Mouse (Mus musculus): ENCODE measurements around the gene Slc31a2.

Slc31a2 gene

DNA sequence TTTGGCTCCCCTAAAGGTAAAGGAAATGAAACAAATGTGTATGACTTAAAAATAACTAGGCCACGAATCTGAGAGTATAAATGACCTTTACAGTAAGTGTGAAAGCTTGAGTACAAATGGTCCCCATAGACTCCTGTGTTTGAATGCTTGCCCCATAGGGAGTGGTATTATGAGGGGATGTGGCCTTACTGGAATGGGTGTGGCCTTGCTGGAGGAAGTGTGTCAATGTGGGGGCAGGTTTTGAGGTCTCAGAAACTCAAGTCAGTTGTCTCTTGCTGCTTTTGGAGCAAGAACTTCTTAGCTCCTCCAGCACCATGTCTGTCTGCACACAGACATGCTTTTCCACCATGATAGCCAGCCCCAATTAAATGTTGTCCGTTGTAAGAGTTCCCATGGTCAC is 54.1 kb downstream of the Slc31a2 start:
- no peak for DNase-seq (ENCODE audit: extremely low read depth, low read depth)

DNA sequence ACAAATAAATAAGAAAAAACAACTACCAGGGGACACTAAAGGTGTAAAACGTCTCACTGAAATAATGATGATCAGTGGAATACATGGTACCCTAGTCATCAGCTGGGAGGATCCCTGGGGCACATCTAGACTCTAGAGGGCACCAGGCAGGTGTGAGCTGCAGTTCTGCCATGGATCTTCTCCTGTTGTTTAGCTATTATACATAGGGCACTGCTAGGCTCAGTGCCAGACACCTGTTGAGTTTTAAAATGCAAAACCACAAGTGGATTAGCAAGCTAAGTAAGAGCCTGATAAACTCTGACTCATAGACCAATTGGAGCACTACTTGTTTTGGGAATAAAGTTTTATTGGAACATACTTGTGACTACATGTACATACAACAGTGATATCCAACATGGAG is 55.9 kb downstream of the Slc31a2 start:
- no peak for DNase-seq (ENCODE audit: extremely low read depth, low read depth)

DNA sequence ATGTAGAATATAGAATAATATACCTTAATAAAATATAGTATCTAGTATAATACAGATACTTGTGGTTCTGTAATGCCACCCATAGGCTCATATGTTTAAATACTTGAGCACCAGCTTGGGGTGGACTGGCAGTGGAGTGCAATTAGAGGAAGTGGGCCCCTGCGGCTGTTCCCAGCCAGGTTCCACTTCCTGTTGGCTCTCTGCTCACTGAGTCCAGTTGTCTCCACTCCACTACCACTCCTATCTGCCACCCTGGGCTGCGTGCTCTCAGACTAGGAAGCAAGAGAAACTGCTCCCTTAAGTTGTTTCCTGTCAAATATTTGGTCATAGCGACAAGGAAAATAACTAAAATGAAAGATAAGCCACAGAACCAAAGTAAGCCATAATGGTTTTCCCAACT is 60.3 kb downstream of the Slc31a2 start:
- DNase-seq (ENCODE audit: extremely low read depth, low read depth), result no peak

DNA sequence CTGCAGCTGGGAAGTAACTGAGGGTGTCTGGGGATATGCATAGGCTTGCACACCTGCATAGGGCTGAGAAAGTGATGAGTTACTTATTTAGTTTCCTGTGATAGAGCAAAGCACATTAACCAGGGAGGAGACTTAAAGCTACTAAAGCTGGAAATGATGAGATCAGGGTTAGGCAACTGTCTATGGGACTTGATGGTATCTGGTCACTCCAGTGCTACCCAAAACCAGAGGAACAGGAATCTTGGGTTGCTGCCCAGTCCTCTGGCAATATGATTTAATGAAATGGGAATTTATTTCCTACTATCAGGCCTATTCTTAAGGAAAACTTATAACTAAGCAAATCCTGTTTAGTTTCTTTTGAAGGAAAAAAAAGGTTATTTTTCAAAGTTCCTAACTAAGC is 63.7 kb downstream of the Slc31a2 start:
- DNase-seq (ENCODE audit: extremely low read depth, low read depth), result no peak

DNA sequence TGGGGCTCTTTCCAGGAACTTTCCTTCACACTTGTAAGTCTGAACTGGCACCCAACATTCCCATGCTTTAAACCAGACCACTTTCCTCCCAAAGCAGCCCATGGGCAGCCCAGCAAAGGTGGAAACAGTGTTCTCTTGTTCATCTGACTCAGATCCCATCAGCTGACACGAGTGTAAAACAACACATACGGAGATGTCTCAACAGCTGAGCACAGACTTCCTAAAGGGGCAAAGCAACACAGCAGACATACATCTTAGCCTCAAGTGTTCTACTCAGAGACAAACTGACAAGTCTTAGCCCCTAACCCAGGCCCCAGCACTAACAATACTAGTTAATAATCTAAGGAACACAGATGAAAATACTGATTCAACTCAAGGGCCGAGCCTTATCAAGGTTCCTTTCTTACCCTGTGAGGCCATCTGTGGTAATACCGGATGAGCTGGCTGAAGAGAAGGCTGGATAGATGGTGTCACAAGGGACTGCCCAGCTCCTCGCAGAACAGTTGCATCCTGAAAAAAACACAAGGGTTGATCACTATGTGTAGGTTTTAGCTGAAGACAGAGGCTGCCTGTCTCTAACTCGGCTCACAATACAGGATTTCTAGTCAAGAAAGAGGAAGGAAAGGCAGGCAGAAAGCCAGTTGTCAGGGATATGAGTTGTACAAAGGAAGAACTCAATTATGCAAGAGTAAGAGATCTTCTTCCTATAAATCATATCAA is 66.7 kb downstream of the Slc31a2 start:
- DNase-seq (ENCODE audit: extremely low read depth, low read depth), result peak; percentile 26

DNA sequence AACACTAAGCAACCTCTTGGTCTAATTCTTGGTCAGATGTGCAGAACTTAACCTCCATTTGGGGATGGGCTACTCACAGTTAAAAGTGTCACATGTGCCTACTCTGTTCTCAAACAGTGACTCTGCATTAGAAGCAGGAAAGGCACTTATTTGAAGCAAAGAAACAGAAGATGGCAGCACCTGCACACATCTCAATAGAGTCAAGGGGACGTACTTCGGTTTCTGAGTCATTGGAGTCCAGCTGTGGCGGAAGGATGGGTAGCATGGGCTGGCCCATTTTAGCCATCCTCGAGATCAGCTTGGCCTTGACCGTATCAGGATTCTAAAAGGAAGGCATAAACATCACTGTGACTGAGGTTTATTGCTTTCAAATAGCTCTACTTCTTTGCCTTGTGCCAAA is 69.6 kb downstream of the Slc31a2 start:
- DNase-seq (ENCODE audit: extremely low read depth, low read depth), result no peak

DNA sequence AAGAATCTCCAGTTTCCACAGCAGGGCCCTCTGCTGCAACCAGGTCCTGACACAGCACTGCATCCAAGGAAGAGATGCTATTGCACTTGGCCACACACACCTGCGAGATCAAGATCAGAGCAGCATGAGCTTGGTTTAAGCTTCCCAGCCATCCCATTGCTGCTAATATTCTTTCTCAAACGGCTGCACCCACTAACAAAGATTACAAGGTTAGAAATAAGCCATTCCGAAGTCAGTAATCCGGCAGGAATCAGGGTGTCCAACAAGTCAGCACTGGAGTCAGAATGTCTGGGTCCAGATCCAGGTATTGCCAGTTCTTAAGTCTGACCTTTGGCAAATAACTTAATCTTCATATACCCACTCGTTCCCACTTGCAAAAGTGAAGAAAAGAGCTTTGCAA is 76.2 kb downstream of the Slc31a2 start:
- DNase-seq (ENCODE audit: extremely low read depth, low read depth), result no peak

DNA sequence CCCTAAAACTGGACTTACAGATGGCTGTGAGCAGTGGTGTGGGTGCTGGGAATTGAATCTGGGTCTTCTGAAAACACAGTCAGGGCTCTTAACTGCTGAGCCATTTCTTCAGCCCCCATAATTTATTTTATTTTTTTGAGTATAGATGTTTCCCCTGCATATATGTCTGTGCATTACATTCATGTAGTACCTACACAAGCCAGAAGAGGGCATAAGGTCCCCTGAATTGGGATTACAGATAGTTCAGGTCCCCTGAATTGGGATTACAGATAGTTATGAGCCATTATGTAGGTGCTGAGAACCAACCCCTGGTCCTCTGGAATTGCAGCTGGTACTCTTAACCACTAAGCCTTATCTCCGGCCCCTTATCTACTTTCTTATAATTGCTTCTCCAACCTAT is 81.6 kb downstream of the Slc31a2 start:
- no peak for DNase-seq (ENCODE audit: extremely low read depth, low read depth)

DNA sequence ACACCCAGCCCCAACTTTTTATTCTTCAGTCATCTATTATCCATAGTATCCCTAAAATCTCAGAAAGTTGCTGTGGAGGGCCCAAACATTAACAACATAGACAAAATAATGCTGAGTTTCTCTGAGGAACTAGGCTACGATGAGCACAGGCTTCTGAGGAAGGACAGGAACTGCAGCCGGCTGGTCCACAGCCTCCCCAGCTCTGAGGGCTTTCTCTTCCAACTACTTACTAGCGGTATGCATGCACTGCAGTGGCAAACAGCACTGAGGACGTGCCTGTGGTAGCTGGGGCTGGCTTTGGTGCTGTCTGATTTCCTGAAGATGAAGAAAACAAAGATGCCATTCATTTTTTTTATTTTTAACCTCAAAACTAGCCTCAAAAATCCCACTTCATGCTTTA is 83.5 kb downstream of the Slc31a2 start:
- DNase-seq (ENCODE audit: extremely low read depth, low read depth), result no peak

DNA sequence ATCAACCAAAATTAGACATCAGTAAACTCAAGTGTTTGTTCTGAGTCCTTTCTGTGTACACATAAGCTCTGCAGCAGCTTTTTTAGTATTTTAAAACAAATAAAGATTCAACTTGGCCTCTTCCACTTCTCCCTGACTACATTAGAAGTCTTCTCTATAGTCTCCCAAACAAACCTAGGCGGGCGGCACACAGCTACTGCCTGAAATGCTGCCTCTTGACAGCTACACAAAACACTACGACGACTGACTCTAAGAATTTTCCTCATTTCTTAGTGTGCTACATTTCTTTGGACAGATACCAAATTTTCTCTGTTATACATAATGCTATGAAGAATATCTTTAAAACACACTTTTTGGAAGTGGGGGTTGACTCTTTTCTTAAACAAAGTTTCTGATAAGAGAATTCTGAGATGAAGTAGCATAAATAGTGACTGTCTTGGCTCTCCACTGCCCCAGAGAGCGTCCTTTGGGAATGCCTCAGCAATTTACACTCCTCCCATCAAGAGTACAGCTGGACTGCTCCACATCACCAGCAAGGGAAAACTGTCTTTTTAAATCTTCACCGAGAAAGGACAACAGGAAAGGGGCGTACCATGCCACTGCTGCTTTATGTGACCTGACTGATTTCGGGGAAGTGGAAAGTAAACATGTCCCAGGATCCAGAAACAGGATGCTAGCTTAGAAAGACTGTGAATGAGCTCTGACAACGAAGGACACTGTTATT is 85.4 kb downstream of the Slc31a2 start:
- no peak for DNase-seq (ENCODE audit: extremely low read depth, low read depth)

All from MEL-GATA-1-ER (cell line).